Mouse (Mus musculus): Measurements from ENCODE around the gene Dck. TPM values are rescaled to one million over a fixed set of nuclear protein-coding genes. Genes with fewer than 3 reads are reported as not detected.
A peak's percentile ranks its signal among the peaks of the same experiment; 100 is the strongest.
"Not testable (repeated sequence)": the region's sequence is repeated elsewhere in the genome, so short reads cannot be mapped to it uniquely, and the experiment has no call there.

Dck gene
- total RNA-seq (2021), result 1 to 10 TPM; 2.8 to 3.4 TPM
- long read RNA-seq, experiment 1, transcript Dck-201 (7 exons, 3,078 nt), result major isoform, 8 of 8 reads
- long read RNA-seq, experiment 1, partial matches to known transcripts, result 0 of 8 reads
- long read RNA-seq, experiment 1, other reads (novel, unspliced or antisense), result 0 of 8 reads
- long read RNA-seq, experiment 2, partial matches to known transcripts, result 0 of 4 reads
- long read RNA-seq, experiment 2, other reads (novel, unspliced or antisense), result 0 of 4 reads

DNA sequence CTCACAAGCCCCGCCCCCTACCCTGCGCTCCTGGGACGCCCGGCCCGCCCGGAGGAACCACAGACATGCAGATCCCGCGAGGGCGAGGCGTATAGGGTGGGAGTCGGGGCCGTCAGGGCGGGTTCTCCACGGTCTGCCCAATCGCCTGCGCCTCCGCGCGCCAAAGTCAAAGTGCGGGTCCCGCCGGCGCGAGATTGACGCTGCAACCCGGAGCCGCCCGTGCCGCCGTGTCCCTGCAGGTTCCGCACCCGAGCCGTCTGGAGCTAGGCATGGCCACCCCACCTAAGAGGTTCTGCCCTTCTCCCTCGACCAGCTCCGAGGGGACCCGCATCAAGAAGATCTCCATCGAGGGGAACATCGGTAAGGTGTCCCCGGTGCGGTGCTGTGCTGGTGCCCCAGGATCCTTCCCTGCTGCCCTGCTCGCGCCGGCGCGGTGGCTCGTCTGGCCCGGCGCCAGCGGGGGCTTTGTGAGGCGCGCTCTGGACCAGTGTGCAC, at the start of gene Dck:
TSS of gene Dck (plus strand) at position 10 of the 495 bp plus-strand sequence.
- peak; percentile 97 for DNase-seq (ENCODE audit: low spot score in 2 of 2)

DNA sequence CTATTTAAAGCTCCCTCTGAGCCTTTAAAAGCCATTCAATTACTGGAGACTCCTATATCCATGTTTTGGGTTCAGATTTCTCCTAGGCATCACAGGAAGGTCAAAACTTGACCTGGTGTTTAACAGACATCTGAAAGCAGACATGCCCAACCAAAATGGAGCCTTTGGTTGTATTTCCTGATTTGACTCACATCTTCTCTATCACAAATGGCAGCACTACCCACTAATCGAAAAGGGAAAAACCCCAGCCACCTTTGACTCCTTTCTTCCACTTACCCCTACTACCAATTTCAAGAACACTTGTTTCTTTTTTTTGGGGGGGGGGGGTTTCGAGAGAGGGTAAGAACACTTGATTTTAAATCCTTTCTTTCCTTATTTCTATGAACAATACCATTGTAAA, 47.8 kb upstream of the Dck start:
- DNase-seq (ENCODE audit: low spot score in 2 of 2), result no peak

DNA sequence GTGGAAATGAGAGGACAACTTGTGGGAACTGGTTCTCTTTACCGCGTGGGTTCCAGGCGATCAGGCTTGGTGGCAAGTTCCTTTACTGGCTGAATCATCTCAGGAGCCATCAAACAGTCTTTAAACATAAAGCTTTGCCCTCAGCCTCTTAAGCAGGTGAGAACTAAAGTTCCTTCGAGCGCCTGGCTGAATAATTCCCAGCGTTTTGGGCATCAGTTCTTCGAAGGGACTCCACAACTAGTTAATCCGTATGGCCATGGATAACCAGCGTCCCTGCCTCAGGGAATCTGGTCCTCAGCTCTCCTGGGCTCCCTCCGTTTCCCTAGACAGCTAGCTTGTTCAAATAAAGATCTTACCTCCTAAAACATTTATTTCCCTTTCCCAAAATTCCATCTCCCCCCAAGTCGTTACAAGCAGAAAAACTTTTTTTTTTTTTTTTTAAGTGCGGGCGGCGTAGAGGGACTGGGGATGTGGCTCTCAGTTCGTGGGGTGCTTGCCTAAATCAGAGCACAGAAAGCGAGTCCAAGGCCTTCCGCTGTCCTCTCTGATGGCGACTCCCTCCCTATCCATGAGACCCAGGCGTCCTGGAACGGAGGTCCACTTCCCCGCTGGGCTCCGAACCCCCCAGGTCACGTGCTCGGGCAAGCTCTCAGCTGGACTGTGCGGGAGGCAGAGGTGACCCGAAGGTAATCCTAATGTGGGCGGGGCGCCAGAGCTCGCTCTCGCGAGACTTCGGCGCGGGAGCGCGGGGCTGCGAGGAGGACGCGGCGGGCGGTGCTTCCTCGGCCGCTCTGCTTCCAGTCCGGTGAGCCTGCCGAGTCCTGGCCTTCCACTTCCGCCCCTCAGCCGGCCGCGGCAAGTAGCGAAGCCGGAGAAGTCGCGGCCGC, 44.4 kb upstream of the Dck start, which contains the start of gene Mob1b:
TSS of gene Mob1b (plus strand) at position 740 of the 887 bp plus-strand sequence.
- DNase-seq (ENCODE audit: low spot score in 2 of 2), result peak; percentile 99

DNA sequence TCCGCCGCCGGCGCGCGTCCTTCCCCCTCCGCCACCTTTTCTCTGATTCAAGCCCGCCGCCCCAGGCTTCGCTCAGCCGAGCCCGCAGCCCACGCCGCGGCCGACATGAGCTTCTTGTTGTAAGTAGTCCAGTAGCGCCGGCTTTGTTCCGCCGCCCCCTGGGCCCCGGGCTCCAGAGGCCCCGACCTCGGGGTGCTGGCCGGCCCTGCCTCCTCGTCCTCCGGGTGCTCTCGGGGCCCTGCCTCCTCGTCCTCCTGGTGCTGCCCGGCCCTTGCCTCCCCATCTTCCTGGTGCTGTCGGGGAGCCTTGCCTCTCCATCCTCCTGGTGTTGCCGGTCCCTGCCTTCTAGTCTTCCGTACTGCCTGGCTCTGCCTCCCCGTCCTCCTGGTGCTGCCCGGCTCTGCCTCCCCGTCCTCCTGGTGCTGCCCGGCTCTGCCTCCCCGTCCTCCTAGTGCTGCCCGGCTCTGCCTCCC, 43.8 kb upstream of the Dck start:
- no peak for DNase-seq (ENCODE audit: low spot score in 2 of 2)

DNA sequence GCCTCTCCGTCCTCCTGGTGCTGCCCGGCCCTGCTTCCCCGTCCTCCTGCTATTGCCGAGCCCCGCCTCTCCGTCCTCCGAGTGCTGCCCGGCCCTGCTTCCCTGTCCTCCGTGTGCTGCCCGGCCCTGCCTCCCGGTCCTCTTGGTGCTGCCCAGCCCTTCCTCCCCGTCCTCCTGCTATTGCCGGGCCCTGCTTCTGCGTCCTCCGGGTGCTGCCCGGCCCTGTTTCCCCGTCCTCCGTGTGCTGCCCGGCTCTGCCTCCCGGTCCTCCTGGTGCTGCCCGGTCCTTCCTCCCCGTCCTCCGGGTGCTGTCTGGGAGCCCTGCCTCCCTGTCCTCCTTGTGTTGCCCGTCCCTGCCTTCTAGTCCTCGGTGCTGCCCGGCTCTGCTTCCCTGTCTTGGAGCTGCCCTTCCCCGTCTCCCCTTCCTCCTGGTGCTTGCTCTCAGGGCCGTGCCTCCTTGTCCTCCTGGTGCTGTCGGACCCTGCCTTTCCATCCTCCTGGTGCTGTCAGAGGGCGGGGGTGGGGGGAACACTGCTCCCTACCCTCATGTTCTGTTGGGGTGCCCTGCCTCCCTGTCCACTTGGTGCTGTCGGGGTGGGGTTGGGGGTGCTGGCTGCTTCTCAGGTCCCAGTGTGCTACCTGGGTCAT, 43.1 kb upstream of the Dck start:
- peak; percentile 35 to 37 for DNase-seq (ENCODE audit: low spot score in 2 of 2)

- DNase-seq (ENCODE audit: low spot score in 2 of 2), result peak; percentile 12 to 32
Measured at GRCm38 (mm10) chr5:88722213-88722600, 42.6 kb upstream of the Dck start.

- DNase-seq (ENCODE audit: low spot score in 2 of 2), result no peak
Measured at GRCm38 (mm10) chr5:88724030-88724429, 40.8 kb upstream of the Dck start.

- DNase-seq (ENCODE audit: low spot score in 2 of 2), result no peak
Measured at GRCm38 (mm10) chr5:88727593-88728144, 37.1 kb upstream of the Dck start.

DNA sequence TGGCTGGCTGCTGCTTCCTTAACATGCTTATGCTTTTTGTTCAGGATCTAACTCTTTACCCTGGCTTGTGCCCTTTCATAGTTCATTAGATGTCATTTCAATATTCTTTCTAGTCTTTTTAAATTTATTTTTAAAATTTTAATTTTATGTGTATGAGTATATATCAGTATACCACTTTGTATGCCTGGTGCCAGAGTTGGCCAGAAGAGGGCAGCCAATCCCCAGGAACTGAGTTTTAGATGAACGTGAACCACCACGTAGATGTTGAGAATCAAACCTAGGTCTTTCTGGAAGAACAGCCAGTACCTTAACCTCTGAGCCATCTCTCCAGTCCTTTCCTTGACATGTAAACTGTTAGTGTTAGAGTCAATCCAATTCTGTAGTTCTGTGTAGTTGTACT, 30.0 kb upstream of the Dck start:
- peak in 1 of 2 experiments; percentile 27 for DNase-seq (ENCODE audit: low spot score in 2 of 2)

DNA sequence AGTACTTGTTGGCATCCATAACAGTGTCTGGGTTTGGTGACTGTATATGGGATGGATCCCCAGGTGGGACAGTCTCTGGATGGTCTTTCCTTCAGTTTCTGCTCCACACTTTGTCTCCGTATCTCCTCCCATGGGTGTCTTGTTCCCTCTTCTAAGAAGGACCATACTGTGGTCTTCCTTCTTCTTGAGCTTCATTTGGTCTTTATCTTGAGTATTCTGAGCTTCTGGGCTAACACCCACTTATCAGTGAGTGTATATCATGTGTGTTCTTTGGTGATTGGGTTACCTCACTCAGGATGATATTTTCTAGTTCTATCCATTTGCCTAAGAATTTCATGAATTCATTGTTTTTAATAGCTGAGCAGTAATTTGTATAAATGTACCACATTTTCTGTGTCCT, 23.7 kb upstream of the Dck start:
- not testable (repeated sequence) for DNase-seq (ENCODE audit: low spot score in 2 of 2)

- DNase-seq (ENCODE audit: low spot score in 2 of 2), result no peak
Measured at GRCm38 (mm10) chr5:88747774-88748173, 17.0 kb upstream of the Dck start.

DNA sequence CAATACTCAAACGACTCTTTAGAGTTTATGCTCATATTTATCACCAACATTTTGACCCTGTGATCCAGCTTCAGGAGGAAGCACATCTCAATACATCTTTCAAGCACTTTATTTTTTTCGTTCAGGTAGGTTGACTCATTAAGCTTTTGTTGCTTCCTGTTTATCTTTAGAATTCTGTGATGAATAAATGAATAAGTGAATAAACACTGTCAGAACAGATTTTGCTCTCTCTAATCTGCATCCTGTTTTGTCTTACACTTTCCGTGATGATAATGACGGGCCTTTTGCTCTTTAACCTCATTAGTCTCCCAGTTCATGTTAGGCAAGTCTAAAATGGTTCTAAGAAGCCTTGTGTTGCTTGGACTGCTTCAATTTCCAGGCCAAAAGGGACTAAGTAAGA, 11.6 kb upstream of the Dck start:
- no peak for DNase-seq (ENCODE audit: low spot score in 2 of 2)

- DNase-seq (ENCODE audit: low spot score in 2 of 2), result no peak
Measured at GRCm38 (mm10) chr5:88762611-88763010, 2.2 kb upstream of the Dck start.

DNA sequence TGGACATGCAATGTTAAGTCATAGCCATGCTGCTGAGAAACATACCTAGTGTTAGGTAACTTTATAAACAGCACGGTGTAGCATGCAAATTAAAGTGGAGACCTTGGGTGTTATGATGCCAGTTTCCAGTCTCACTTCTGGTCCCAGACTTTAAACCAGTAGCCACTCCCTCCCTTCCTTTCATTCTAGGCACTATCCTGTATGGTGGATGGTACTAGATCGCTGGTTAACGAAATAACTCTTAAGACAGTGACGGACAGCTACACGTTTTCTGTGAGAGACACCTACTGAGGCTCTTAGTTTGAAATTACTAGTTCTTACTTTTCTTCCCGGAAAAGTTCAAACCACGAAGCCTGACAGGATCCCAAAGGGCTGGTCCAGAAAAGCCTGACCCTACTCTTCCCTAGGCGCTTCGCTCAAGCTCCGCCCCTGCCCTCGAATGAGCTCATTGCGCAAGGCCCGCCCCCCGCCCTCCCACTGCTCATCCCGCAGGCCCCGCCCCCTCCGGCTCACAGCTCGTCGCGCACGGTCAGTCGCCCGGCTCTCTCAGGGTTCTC, 288 bp upstream of the Dck start:
- DNase-seq (ENCODE audit: low spot score in 2 of 2), result no peak

GRCm38 (mm10) chr5:88765587-88765986, 791 bp downstream of the Dck start:
- no peak for DNase-seq (ENCODE audit: low spot score in 2 of 2)

DNA sequence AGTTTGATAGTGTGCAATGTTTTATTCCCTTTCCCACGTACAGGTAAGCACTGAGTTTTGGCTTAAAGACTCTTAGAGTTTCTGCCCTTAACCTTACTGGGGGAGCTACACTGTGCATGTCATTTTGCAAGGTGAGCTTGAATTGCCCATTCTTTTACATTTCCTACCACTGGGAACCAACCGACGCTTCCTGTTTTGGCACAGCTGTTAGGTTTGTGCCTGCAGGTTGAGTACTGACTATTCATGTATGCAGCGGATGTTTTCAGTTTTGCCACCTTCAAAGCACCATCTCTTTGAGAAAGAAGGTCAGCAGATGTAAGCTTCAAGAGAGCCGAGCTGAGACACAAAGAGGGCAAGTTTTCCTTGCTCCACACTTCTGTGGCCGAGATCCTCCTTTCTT, 1.3 kb downstream of the Dck start:
- DNase-seq (ENCODE audit: low spot score in 2 of 2), result no peak

- no peak for DNase-seq (ENCODE audit: low spot score in 2 of 2)
Measured at GRCm38 (mm10) chr5:88766863-88767262, 2.1 kb downstream of the Dck start.

- no peak for DNase-seq (ENCODE audit: low spot score in 2 of 2)
Measured at GRCm38 (mm10) chr5:88768201-88768600, 3.4 kb downstream of the Dck start.

- no peak for DNase-seq (ENCODE audit: low spot score in 2 of 2)
Measured at GRCm38 (mm10) chr5:88782072-88782765, 17.4 kb downstream of the Dck start.

DNA sequence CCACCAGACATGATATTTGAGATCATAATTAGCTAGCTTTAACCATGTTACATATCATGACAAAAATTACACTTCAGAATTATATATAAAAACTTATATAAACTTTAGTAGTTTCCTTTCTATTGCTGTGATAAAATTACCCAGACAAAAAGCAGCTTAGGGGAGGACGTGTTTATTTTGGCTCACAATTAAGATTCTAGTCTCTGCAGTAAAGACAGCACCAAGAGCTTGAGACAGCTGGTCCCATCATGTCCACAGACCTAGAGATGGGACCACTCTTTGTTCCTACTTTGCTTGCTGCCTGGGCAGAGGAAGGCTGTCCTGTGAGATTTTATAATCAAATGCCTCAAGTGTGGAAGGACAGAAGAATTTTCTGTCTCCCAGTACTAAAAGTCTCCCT, 20.3 kb downstream of the Dck start:
- DNase-seq (ENCODE audit: low spot score in 2 of 2), result no peak

Measured in adrenal gland, adult 18-20 months (tissue).